Mouse (Mus musculus) adrenal gland (tissue): ENCODE measurements around the gene Epb41l2.

ENCODE experiments used
- intact Hi-C: fragments of 180-260 bp; cut with DNase I; formaldehyde crosslinking; loops from one replicate; pipeline ENCODE4 v1.15.1; 2025

Epb41l2 gene

GRCm38 (mm10) chr10:25397767-25398690, 38.4 kb downstream of the Epb41l2 start:
- intact Hi-C loops: no loop called here

GRCm38 (mm10) chr10:25399016-25399415, 39.4 kb downstream of the Epb41l2 start:
- intact Hi-C loops: no loop called here

- intact Hi-C loops: no loop called here
Measured at GRCm38 (mm10) chr10:25400076-25400475, 40.5 kb downstream of the Epb41l2 start.

GRCm38 (mm10) chr10:25400646-25401045, 41.0 kb downstream of the Epb41l2 start:
- intact Hi-C loops: no loop called here

GRCm38 (mm10) chr10:25401356-25401755, 41.8 kb downstream of the Epb41l2 start:
- intact Hi-C loops: no loop called here

- intact Hi-C loops: no loop called here
Measured at GRCm38 (mm10) chr10:25402886-25403285, 43.3 kb downstream of the Epb41l2 start.

GRCm38 (mm10) chr10:25403813-25404701, 44.5 kb downstream of the Epb41l2 start:
- intact Hi-C loops: no loop called here

- intact Hi-C loops: loop anchor here (5.0 kb wide), 1 partner anchor 37 kb away; no protein-coding TSS in a partner anchor
Measured at GRCm38 (mm10) chr10:25404702-25405098, 45.1 kb downstream of the Epb41l2 start.

GRCm38 (mm10) chr10:25405551-25405950, 46.0 kb downstream of the Epb41l2 start:
- intact Hi-C loops: loop anchor here (5.0 kb wide), 1 partner anchor 38 kb away; no protein-coding TSS in a partner anchor

GRCm38 (mm10) chr10:25406695-25407094, 47.1 kb downstream of the Epb41l2 start:
- intact Hi-C loops: loop anchor here (5.0 kb wide), 1 partner anchor 39 kb away; no protein-coding TSS in a partner anchor

GRCm38 (mm10) chr10:25408136-25408650, 48.6 kb downstream of the Epb41l2 start:
- intact Hi-C loops: loop anchor here (5.0 kb wide), 1 partner anchor 41 kb away; no protein-coding TSS in a partner anchor

GRCm38 (mm10) chr10:25411836-25412373, 52.3 kb downstream of the Epb41l2 start:
- intact Hi-C loops: no loop called here

GRCm38 (mm10) chr10:25415188-25415717, 55.7 kb downstream of the Epb41l2 start:
- intact Hi-C loops: loop anchor here (5.0 kb wide), 1 partner anchor 148 kb away; no protein-coding TSS in a partner anchor

GRCm38 (mm10) chr10:25416696-25417095, 57.1 kb downstream of the Epb41l2 start:
- intact Hi-C loops: loop anchor here (5.0 kb wide), 1 partner anchor 149 kb away; no protein-coding TSS in a partner anchor

GRCm38 (mm10) chr10:25426058-25426457, 66.5 kb downstream of the Epb41l2 start:
- intact Hi-C loops: no loop called here

GRCm38 (mm10) chr10:25426814-25427213, 67.2 kb downstream of the Epb41l2 start:
- intact Hi-C loops: no loop called here

GRCm38 (mm10) chr10:25427523-25427922, 67.9 kb downstream of the Epb41l2 start:
- intact Hi-C loops: no loop called here

GRCm38 (mm10) chr10:25428658-25429057, 69.1 kb downstream of the Epb41l2 start:
- intact Hi-C loops: no loop called here

GRCm38 (mm10) chr10:25429346-25429745, 69.7 kb downstream of the Epb41l2 start:
- intact Hi-C loops: no loop called here

GRCm38 (mm10) chr10:25430862-25431261, 71.3 kb downstream of the Epb41l2 start:
- intact Hi-C loops: no loop called here

GRCm38 (mm10) chr10:25432351-25432750, 72.8 kb downstream of the Epb41l2 start:
- intact Hi-C loops: no loop called here
